Mouse (Mus musculus) megakaryocyte, embryonic 14.5 days (primary cell): ENCODE results near the gene Art1. TPM values are rescaled to one million over a fixed set of nuclear protein-coding genes. Genes with fewer than 3 reads are reported as not detected.
A peak's percentile ranks its signal among the peaks of the same experiment; 100 is the strongest.

Source experiments
- H3K27me3 ChIP-seq: replicated peaks from 2 replicates; pipeline ENCODE3; 2012; ENCODE audit warnings: inconsistent platforms
- H3K36me3 ChIP-seq: replicated peaks from 2 replicates; pipeline ENCODE3; 2012; ENCODE audit warnings: low read length, inconsistent platforms, mixed read lengths
- H3K4me1 ChIP-seq: 2 replicates; pipeline ENCODE4 v1.6.1; 2012; ENCODE audit warnings: inconsistent platforms
- H3K4me3 ChIP-seq: replicated peaks from 2 replicates; pipeline ENCODE3; 2012; ENCODE audit warnings: moderate library complexity, mild to moderate bottlenecking, inconsistent platforms
- H3K9me3 ChIP-seq: 2 replicates; pipeline ENCODE4 v1.6.1; 2012; ENCODE audit warnings: inconsistent platforms
- FLI1 ChIP-seq: IDR thresholded peaks from 2 replicates; pipeline ENCODE4 v1.6.1; 2012; ENCODE audit warnings: low read length, inconsistent platforms, mixed read lengths
- GATA1 ChIP-seq: IDR thresholded peaks from 3 replicates; pipeline ENCODE4 v1.6.1; 2012; ENCODE audit warnings: mixed read lengths, low read length, inconsistent platforms, borderline replicate concordance
- polyA plus RNA-seq: library from polyadenylated mRNA; stranded (reverse); fragments of >175 nt; gene quantifications from 2 replicates; pipeline ENCODE4 v1.2.3, GENCODE M21; 2012; ENCODE audit warnings: low replicate concordance; ENCODE audit not compliant: insufficient read depth

Art1 gene
- polyA plus RNA-seq, 1 experiment = not detected

DNA sequence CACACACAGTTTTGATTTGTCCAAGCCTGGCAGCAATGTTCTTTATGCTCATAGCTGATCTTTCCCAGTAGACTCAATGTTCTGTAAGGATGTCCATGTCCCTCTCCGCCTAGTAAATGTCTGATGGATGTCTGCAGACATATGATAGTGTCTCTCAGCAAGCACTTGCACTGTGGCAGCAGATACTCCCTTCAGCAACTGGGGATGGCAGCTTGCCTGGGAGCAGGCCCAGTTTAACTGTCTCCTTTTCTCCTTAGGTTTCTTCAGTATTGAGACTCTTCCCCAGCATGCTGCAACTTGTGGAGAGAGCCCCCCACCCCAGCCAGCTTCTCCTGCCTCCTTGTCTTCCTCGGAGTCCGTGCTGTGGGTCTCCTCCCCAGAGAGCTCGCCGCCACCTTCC is 19.8 kb upstream of the Art1 start:
- no peaks in the 10 kb centered on the region for H3K9me3 ChIP-seq
- H3K36me3 ChIP-seq = peaks cover 71% of the 10 kb centered on the region
- TF ChIP-seq GATA1 (no peak), FLI1 (no peak)
- H3K4me3 ChIP-seq = no peak overlapping the region
- H3K27me3 ChIP-seq = peaks cover 4% of the 10 kb centered on the region
- 0 out of 2 replicates have a peak, but pooled peaks cover 3% of the 10 kb centered on the region for H3K4me1 ChIP-seq

DNA sequence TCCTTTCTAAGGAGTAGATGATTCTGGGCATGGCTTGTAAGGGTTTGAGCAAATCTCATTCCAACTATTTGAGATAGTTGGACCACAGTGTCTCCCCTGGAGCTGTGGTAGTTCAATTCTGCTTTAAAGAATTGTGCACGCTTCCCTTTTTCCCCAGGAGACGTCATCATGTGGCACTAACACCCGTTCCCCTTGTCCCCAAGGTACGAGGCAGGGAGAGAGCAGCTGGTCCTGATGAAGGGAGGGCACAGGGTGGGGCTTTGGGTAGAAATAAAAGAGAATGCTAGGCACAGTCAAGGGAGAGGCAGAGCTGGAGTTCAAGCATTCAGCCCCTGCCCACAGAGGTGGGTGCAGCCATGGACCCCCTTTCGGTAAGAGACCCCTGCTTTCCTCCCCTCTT is 18.7 kb upstream of the Art1 start, which contains the start of gene Trpc2:
Trpc2 (plus strand) TSS at position 301 of the 400 bp plus-strand sequence.
- Histone ChIP-seq H3K9me3 (no peaks in the 10 kb centered on the region), H3K4me3 (no peak within 1 kb of the TSS), H3K27me3 (peaks cover 4% of the 10 kb centered on the region), H3K4me1 (no peaks in the 10 kb centered on the region), H3K36me3 (peaks cover 61% of the 10 kb centered on the region)
- no peak for TF ChIP-seq GATA1
- no peak for TF ChIP-seq FLI1

DNA sequence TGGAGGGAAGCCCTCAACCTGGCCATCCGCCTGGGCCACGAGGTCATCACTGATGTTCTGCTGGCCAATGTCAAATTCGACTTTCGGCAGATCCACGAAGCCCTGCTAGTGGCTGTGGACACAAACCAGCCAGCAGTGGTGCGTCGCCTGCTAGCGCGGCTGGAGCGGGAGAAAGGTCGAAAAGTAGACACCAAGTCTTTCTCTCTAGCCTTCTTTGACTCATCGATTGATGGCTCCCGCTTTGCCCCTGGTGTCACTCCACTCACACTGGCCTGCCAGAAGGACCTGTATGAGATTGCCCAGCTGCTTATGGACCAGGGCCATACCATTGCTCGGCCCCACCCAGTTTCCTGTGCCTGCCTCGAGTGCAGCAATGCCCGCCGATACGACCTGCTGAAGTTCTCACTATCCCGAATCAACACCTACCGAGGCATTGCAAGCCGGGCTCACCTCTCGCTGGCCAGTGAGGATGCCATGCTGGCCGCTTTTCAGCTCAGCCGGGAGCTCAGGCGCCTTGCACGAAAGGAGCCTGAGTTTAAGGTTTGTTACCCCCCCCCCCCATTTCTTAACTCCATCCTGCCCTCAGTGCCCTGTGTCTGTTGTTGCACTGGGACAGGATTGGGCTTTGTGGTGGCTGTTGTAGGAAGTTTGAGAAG is 17.4 kb upstream of the Art1 start:
- H3K27me3 ChIP-seq = peaks cover 6% of the 10 kb centered on the region
- peaks cover 52% of the 10 kb centered on the region for H3K36me3 ChIP-seq
- H3K4me1 ChIP-seq = no peaks in the 10 kb centered on the region
- H3K9me3 ChIP-seq = no peaks in the 10 kb centered on the region
- no peak for TF ChIP-seq GATA1
- no peak for TF ChIP-seq FLI1
- no peak overlapping the region for H3K4me3 ChIP-seq

DNA sequence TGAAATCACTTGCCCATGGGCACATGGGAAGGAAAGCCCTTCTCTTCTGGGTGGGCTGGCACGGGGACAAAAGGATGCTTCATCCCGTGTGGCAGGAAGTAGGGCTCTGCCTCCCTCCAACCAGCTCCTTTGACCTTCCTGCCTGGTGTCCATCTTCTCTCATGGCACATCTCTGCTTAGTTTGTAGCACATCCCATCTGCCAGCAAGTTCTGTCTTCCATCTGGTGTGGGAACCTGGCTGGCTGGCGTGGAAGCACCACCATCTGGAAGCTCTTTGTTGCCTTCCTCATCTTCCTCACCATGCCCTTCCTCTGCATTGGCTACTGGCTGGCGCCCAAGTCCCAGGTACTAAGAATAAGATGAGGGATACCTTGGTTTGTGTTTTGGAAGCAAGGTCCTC is 14.2 kb upstream of the Art1 start:
- no peaks in the 10 kb centered on the region for H3K9me3 ChIP-seq
- no peak for TF ChIP-seq GATA1
- TF ChIP-seq FLI1 = no peak
- peaks cover 22% of the 10 kb centered on the region for H3K36me3 ChIP-seq
- no peaks in the 10 kb centered on the region for H3K4me1 ChIP-seq
- no peak overlapping the region for H3K4me3 ChIP-seq
- H3K27me3 ChIP-seq = peaks cover 11% of the 10 kb centered on the region

DNA sequence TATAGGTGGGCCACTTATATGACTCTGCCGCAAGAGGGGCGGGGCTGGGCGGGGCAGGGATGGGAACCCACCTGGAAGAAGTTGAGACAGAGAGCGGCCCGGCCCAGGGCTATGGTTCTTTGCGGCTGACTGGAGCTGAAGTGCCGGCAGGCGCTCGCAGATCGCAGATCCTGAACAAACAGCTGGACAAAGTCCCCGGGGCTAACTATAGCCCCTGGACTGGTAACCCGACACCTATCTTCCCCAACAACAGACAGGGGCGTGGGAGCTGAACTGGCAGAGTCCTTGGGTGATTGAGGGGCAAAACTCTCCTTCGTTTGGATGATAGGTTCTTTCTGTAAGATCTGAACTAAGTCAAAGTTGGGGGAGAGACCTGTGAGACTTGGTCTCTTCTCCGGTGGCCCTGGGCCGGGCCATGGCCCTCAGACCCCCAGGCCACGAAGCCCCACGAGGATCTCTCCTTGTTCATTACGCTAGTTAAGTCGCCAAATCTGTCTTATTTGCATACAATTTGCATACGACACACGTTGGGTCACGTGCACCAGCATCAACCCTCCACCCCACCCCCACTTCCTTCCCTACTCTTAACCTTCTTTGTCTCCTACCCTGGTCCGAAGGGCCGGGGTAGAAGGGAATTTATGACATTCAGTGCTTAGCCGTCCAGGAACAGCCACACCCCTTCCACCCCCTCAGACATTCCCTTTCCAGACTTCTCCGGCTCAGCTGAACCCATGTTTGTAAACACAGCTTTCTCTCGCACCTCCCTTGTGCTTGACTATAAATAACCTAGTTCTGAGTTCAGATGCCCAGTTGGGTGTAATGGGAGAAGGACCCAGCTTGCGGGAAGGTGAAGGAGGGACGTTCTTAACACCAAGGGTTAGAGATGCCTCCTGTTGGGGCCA is 1.5 kb upstream of the Art1 start:
- TF ChIP-seq GATA1 (no peak), FLI1 (no peak)
- peaks cover 84% of the 10 kb centered on the region for H3K27me3 ChIP-seq
- peaks cover 24% of the 10 kb centered on the region for H3K4me1 ChIP-seq
- no peaks in the 10 kb centered on the region for H3K9me3 ChIP-seq
- H3K4me3 ChIP-seq = peak overlapping the region; percentile 71
- no peaks in the 10 kb centered on the region for H3K36me3 ChIP-seq

DNA sequence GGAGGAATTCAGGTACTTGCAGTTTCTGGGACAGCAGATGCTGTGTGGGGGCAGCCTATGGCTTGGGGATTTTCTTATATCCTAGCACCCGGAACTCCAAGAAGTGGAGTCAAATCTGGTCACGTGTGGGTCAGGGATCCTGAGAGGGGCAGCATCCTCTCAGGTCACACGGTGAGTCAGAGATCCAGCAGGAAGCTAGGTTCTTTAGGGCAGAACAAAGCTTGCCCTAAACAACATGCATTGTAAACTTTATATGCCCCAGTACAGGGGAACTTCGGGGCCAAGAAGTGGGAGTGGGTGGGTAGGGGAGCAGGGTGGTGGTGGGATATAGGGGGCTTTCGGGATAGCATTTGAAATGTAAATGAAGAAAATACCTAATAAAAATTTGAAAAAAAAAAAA is 675 bp upstream of the Art1 start:
- H3K27me3 ChIP-seq = peaks cover 81% of the 10 kb centered on the region
- no peaks in the 10 kb centered on the region for H3K36me3 ChIP-seq
- H3K4me3 ChIP-seq = no peak overlapping the region
- no peak for TF ChIP-seq FLI1
- TF ChIP-seq GATA1 = no peak
- H3K4me1 ChIP-seq = peaks cover 24% of the 10 kb centered on the region
- no peaks in the 10 kb centered on the region for H3K9me3 ChIP-seq

DNA sequence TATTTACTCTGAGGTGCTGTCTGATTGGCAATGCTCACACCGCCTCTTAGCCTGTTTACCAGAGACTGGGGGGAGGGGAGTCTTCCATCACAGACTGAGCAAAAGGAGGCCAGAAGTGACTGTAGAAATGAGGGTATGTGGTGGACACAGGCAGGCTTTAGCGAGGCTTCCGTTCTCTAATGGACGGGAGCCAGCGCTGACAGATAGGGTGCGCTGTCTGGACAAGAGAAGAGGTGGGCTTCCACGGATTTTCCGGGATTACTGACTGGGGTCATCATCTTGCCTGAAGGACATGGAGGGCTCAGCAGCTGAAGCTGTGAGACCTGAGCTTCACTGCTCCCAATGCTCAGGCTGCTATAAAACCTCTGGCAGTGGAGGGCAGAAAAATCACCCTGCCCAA is 698 bp downstream of the Art1 start:
- Histone ChIP-seq H3K4me3 (no peak overlapping the region), H3K9me3 (no peaks in the 10 kb centered on the region), H3K4me1 (peaks cover 30% of the 10 kb centered on the region), H3K27me3 (peaks cover 82% of the 10 kb centered on the region), H3K36me3 (no peaks in the 10 kb centered on the region)
- TF ChIP-seq GATA1 (no peak), FLI1 (no peak)

DNA sequence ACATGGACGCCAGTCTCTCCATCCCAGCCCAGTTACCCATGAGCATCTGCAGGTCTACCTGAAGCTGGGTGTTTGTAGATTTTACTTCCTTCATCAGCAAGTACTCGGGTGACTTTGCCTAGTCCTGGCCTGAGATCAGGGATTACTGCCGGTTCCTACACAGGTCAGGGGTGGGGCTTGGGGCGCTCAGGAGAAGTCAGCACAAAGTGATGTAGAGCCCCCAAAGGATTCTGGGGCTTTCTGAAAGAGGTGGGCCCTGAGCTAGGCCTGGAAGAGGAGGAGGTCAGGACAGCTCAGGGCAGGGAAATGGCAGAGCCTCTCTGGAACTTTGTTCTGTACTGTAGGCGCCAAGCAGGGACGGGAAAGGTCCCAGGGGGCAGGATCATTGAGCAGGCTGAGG is 1.2 kb downstream of the Art1 start:
- no peak for TF ChIP-seq FLI1
- no peak for TF ChIP-seq GATA1
- peaks cover 30% of the 10 kb centered on the region for H3K4me1 ChIP-seq
- H3K4me3 ChIP-seq = no peak overlapping the region
- peaks cover 79% of the 10 kb centered on the region for H3K27me3 ChIP-seq
- H3K9me3 ChIP-seq = no peaks in the 10 kb centered on the region
- H3K36me3 ChIP-seq = no peaks in the 10 kb centered on the region

DNA sequence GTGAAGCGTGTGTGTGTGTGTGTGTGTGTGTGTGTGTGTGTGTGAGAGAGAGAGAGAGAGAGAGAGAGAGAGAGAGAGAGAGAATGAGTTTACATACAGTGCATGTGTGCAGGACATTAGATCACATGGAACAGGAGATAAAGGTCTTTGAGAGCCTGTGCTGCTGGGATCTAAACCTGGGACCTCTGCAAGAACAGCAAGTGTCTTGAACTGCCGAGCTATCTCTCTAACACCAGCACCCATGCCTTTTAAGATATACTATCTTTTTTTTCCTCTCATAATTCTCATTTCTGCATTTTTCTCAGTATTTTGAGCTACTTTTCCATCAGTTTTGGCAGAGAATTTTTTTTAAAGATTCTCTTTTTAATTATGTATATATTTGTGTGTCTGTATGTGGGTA is 2.0 kb downstream of the Art1 start:
- Histone ChIP-seq H3K27me3 (peaks cover 77% of the 10 kb centered on the region), H3K36me3 (no peaks in the 10 kb centered on the region), H3K9me3 (no peaks in the 10 kb centered on the region), H3K4me1 (peaks cover 36% of the 10 kb centered on the region), H3K4me3 (no peak overlapping the region)
- TF ChIP-seq FLI1 = no peak

DNA sequence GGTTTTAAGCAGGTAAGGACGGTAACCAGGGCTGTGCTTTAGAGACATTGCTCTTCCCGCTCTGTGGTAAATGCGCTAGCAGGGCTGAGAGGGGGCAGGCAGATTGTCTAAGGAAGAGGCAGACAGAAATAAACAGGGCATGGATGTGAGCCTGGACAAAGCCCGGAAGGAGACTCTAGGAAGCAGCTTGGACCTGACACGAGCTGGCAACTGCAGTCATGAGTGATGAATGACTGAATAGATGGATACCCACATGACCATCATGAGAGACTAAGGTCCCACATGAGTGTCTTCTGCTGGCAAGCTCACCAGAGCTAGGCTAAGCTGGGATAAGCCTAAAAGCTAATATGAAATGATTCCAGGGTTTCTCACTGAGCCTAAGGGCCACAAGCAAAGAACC is 2.6 kb downstream of the Art1 start:
- Histone ChIP-seq H3K27me3 (peaks cover 74% of the 10 kb centered on the region), H3K4me3 (no peak overlapping the region), H3K9me3 (no peaks in the 10 kb centered on the region), H3K36me3 (no peaks in the 10 kb centered on the region), H3K4me1 (peaks cover 35% of the 10 kb centered on the region)
- TF ChIP-seq GATA1 (no peak), FLI1 (no peak)
